Mouse (Mus musculus) C2C12 (cell line): Measurements from ENCODE around the gene Ulk2.

Source experiments
- CEBPB ChIP-seq: IDR thresholded peaks from one replicate; pipeline ENCODE4 v1.6.1; 2011; ENCODE audit warnings: low read depth, mild to moderate bottlenecking, control low read depth, moderate library complexity
- CTCF ChIP-seq: IDR thresholded peaks from one replicate; pipeline ENCODE4 v1.5.1; 2011; ENCODE audit not compliant: control insufficient read depth, insufficient read depth, insufficient read length
- FOSL1 ChIP-seq: IDR thresholded peaks from one replicate; pipeline ENCODE4 v1.8.0; 2011; ENCODE audit warnings: mild to moderate bottlenecking, low read length; ENCODE audit not compliant: poor library complexity, insufficient read depth, severe bottlenecking
- MAX ChIP-seq: IDR thresholded peaks from one replicate; pipeline ENCODE4 v1.6.1; 2011; ENCODE audit warnings: mild to moderate bottlenecking, control low read depth
- MYOD1 ChIP-seq: IDR thresholded peaks from one replicate; pipeline ENCODE4 v1.6.1; 2011; ENCODE audit warnings: low read depth; ENCODE audit not compliant: control insufficient read depth, insufficient read length
- MYOG ChIP-seq: IDR thresholded peaks from one replicate; pipeline ENCODE4 v1.6.1; 2011; ENCODE audit not compliant: control insufficient read depth, insufficient read length; ENCODE audit errors: extremely low read depth
- USF1 ChIP-seq: IDR thresholded peaks from one replicate; pipeline ENCODE4 v1.6.1; 2011; ENCODE audit warnings: low read depth, mild to moderate bottlenecking, control low read depth, moderate library complexity

DNA sequence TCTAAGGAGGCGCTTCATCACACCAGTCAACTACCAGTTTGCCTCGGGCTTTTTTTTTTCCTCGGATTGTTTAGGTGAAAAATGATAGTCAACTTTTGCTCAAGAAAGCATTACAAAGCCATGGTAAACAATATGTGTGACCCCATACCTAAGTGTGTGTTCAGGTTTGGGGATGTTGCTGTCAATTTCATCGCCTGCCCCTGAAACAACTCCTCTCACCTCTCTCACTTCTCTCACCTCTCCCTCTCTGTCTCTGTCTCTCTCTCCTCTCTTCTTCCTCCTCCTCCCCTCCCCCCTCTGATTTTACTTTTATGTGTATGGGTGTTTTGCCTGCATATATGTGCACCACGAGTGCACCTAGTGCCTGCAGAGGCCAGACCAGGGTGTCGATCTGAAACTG, 666 bp upstream of the Ulk2 start:
- TF ChIP-seq MAX (no peak), CTCF (no peak), FOSL1 (no peak), CEBPB (no peak), USF1 (no peak), MYOD1 (no peak), MYOG (no peak)
